Mouse (Mus musculus) midbrain, embryonic 16.5 days (tissue): ENCODE data around the gene Hs3st3b1. TPM values are rescaled to one million over a fixed set of nuclear protein-coding genes. Genes with fewer than 3 reads are reported as not detected.

Source experiments
- ATAC-seq: fragments of 200-750 bp; cut with Nextera tagmentation; 2 replicates; pipeline ENCODE4 v1.8.0; 2017; ENCODE audit warnings: moderate TSS enrichment
- H3K27ac ChIP-seq: fragments of 300-500 bp; sonication (generic); 2 replicates; pipeline ENCODE4 v1.5.1; 2014; ENCODE audit warnings: mild to moderate bottlenecking, low read length, mixed read lengths
- H3K27me3 ChIP-seq: fragments of 300-500 bp; sonication (generic); 2 replicates; pipeline ENCODE4 v1.6.1; 2014; ENCODE audit warnings: low read depth, low read length, mixed read lengths; ENCODE audit not compliant: control insufficient read depth, insufficient read depth
- H3K36me3 ChIP-seq: fragments of 300-500 bp; sonication (generic); 2 replicates; pipeline ENCODE4 v1.6.1; 2014; ENCODE audit warnings: mild to moderate bottlenecking, low read length, moderate library complexity, mixed read lengths; ENCODE audit not compliant: control insufficient read depth, insufficient read depth
- H3K4me1 ChIP-seq: fragments of 300-500 bp; sonication (generic); 2 replicates; pipeline ENCODE4 v1.6.1; 2014; ENCODE audit warnings: mild to moderate bottlenecking, low read length, mixed read lengths; ENCODE audit not compliant: control insufficient read depth, insufficient read depth
- H3K4me2 ChIP-seq: fragments of 300-500 bp; sonication (generic); 2 replicates; pipeline ENCODE4 v1.6.1; 2014; ENCODE audit warnings: mild to moderate bottlenecking, low read length, mixed read lengths
- H3K4me3 ChIP-seq: fragments of 300-500 bp; sonication (generic); 2 replicates; pipeline ENCODE4 v1.5.1; 2014; ENCODE audit warnings: low read depth, mild to moderate bottlenecking, low read length, moderate library complexity, mixed read lengths
- H3K9ac ChIP-seq: fragments of 300-500 bp; sonication (generic); 2 replicates; pipeline ENCODE4 v1.6.1; 2014; ENCODE audit warnings: low read depth, low read length, mixed read lengths
- H3K9me3 ChIP-seq: fragments of 300-500 bp; sonication (generic); replicated peaks from 2 replicates; pipeline ENCODE4 v1.6.1; 2014; ENCODE audit warnings: mild to moderate bottlenecking, low read length, mixed read lengths; ENCODE audit not compliant: control insufficient read depth, poor library complexity, severe bottlenecking
- WGBS: fragments of 180-500 bp; shearing (Covaris S2); extraction: QIAGEN DNeasy Blood & Tissue Kit; methylation state at CpG from one replicate; pipeline ENCODE4 v1.1.7; 2014; 5-methylcytosine and 5-hydroxymethylcytosine counted together
- polyA plus RNA-seq: library from polyadenylated mRNA; unstranded; fragments of >200 nt; fragmentation: Nextera tagmentation; extraction: Ambion mirVana; gene quantifications from 2 replicates; pipeline ENCODE4 v1.2.1, GENCODE M21; 2015

The Hs3st3b1 gene
- polyA plus RNA-seq, 1 experiment from 2014 or later, result 15.4 TPM

GRCm38 (mm10) chr11:63918321-63919105 is 3.6 kb downstream of the Hs3st3b1 start:
- ATAC-seq, result no peak
- peaks cover 36% of the 10 kb centered on the region for H3K4me1 ChIP-seq
- H3K4me2 ChIP-seq, result peak overlapping the region; percentile 91
- no peaks in the 10 kb centered on the region for H3K9me3 ChIP-seq
- H3K36me3 ChIP-seq, result no peaks in the 10 kb centered on the region
- H3K27me3 ChIP-seq, result peaks cover 14% of the 10 kb centered on the region
- H3K9ac ChIP-seq, result peak overlapping the region; percentile 74
- peak overlapping the region; percentile 62 for H3K4me3 ChIP-seq
- 14% methylated on average over 17 of the region's 17 CpGs for whole genome bisulfite sequencing
- peak overlapping the region; percentile 8; the same call in 1 of the 2 replicates for H3K27ac ChIP-seq

- peak overlapping the region; percentile 62 for H3K4me3 ChIP-seq
- no peak overlapping the region for H3K27ac ChIP-seq
- no peaks in the 10 kb centered on the region for H3K36me3 ChIP-seq
- 17% methylated on average over 6 of the region's 6 CpGs for WGBS
- no peak overlapping the region for H3K9ac ChIP-seq
- H3K4me1 ChIP-seq, result peaks cover 29% of the 10 kb centered on the region
- H3K4me2 ChIP-seq, result peak overlapping the region; percentile 91; the same call in 1 of the 2 replicates
- no peaks in the 10 kb centered on the region for H3K9me3 ChIP-seq
- H3K27me3 ChIP-seq, result peaks cover 10% of the 10 kb centered on the region
- no peak for ATAC-seq
Measured at GRCm38 (mm10) chr11:63917561-63917960, 4.5 kb downstream of the Hs3st3b1 start.

GRCm38 (mm10) chr11:63914388-63914787 is 7.7 kb downstream of the Hs3st3b1 start:
- Histone ChIP-seq H3K27ac (0 out of 2 replicates have a peak overlapping the region, but pooled peaks have one; percentile 42), H3K9me3 (no peaks in the 10 kb centered on the region), H3K36me3 (no peaks in the 10 kb centered on the region), H3K4me1 (peaks cover 12% of the 10 kb centered on the region), H3K4me3 (peak overlapping the region; percentile 47), H3K27me3 (peaks cover 8% of the 10 kb centered on the region), H3K4me2 (peak overlapping the region; percentile 89), H3K9ac (peak overlapping the region; percentile 59)
- peak; percentile 96 for ATAC-seq
- under 1% methylated on average over 20 of the region's 20 CpGs for WGBS

- no peaks in the 10 kb centered on the region for H3K9me3 ChIP-seq
- H3K36me3 ChIP-seq, result no peaks in the 10 kb centered on the region
- ATAC-seq, result peak; percentile 56; the same call in 1 of the 2 replicates
- peak overlapping the region; percentile 89 for H3K4me2 ChIP-seq
- 26% methylated on average over 4 of the region's 4 CpGs for WGBS
- peak overlapping the region; percentile 42 for H3K27ac ChIP-seq
- peaks cover 8% of the 10 kb centered on the region for H3K27me3 ChIP-seq
- H3K9ac ChIP-seq, result peak overlapping the region; percentile 59
- H3K4me1 ChIP-seq, result peaks cover 8% of the 10 kb centered on the region
- H3K4me3 ChIP-seq, result peak overlapping the region; percentile 47
Measured at GRCm38 (mm10) chr11:63913936-63914335, 8.2 kb downstream of the Hs3st3b1 start.

GRCm38 (mm10) chr11:63911001-63911400 is 11.1 kb downstream of the Hs3st3b1 start:
- no peak overlapping the region for H3K4me3 ChIP-seq
- WGBS, result 51% methylated on average over 5 of the region's 5 CpGs
- H3K27me3 ChIP-seq, result peaks cover 6% of the 10 kb centered on the region
- H3K4me2 ChIP-seq, result no peak overlapping the region
- no peak overlapping the region for H3K27ac ChIP-seq
- no peaks in the 10 kb centered on the region for H3K9me3 ChIP-seq
- ATAC-seq, result no peak
- no peaks in the 10 kb centered on the region for H3K36me3 ChIP-seq
- H3K9ac ChIP-seq, result no peak overlapping the region
- peaks cover 7% of the 10 kb centered on the region for H3K4me1 ChIP-seq

GRCm38 (mm10) chr11:63909961-63910360 is 12.1 kb downstream of the Hs3st3b1 start:
- H3K27ac ChIP-seq, result no peak overlapping the region
- H3K4me2 ChIP-seq, result no peak overlapping the region
- H3K4me3 ChIP-seq, result no peak overlapping the region
- peaks cover 7% of the 10 kb centered on the region for H3K4me1 ChIP-seq
- H3K36me3 ChIP-seq, result no peaks in the 10 kb centered on the region
- peaks cover 2% of the 10 kb centered on the region; the same call in 1 of the 2 replicates for H3K27me3 ChIP-seq
- H3K9ac ChIP-seq, result no peak overlapping the region
- H3K9me3 ChIP-seq, result no peaks in the 10 kb centered on the region
- no peak for ATAC-seq
- 91% methylated on average over 4 of the region's 4 CpGs for WGBS

GRCm38 (mm10) chr11:63908500-63908899 is 13.6 kb downstream of the Hs3st3b1 start:
- Histone ChIP-seq H3K4me1 (no peaks in the 10 kb centered on the region; the same call in 1 of the 2 replicates), H3K4me2 (no peak overlapping the region), H3K4me3 (no peak overlapping the region), H3K27me3 (peaks cover 2% of the 10 kb centered on the region; the same call in 1 of the 2 replicates), H3K9me3 (no peaks in the 10 kb centered on the region), H3K36me3 (no peaks in the 10 kb centered on the region), H3K9ac (no peak overlapping the region), H3K27ac (no peak overlapping the region)
- no peak for ATAC-seq
- WGBS, result 94% methylated on average over 4 of the region's 4 CpGs

GRCm38 (mm10) chr11:63906552-63907353 is 15.3 kb downstream of the Hs3st3b1 start:
- no peaks in the 10 kb centered on the region; the same call in 1 of the 2 replicates for H3K4me1 ChIP-seq
- H3K4me2 ChIP-seq, result no peak overlapping the region
- H3K4me3 ChIP-seq, result no peak overlapping the region
- no peaks in the 10 kb centered on the region for H3K27me3 ChIP-seq
- H3K9ac ChIP-seq, result no peak overlapping the region
- no peak overlapping the region for H3K27ac ChIP-seq
- H3K36me3 ChIP-seq, result no peaks in the 10 kb centered on the region
- H3K9me3 ChIP-seq, result no peaks in the 10 kb centered on the region
- 70% methylated on average over 9 of the region's 9 CpGs for WGBS
- ATAC-seq, result no peak
